Mouse (Mus musculus) A20 (cell line): ENCODE results near the gene Kif1a.
A peak's percentile ranks its signal among the peaks of the same experiment; 100 is the strongest.

Source experiments
- DNase-seq: peaks from one replicate; pipeline ENCODE4 v3.0.0-alpha.2; 2011; ENCODE audit warnings: low read depth, low spot score

Gene Kif1a

DNA sequence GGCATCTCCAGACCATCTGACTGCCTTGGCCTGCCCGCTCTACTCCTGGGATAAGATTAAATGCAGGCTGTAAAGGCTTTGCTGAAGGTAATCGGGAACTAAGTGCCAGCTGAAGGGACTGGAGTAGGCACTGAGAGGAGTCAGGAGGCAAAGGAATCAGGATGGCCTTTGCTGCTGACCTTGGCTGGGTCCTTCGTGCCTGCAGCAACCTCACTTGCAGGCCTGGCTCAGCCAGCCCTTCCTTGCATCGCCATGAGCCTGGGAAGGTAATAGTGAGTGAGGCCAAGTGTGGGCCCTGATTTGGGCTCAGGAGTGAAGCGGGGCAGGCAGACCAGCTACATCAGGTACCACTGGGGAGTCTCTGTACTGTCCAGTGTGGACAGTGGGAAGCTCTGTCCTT is 2.8 kb downstream of the Kif1a start:
- DNase-seq = no peak

DNA sequence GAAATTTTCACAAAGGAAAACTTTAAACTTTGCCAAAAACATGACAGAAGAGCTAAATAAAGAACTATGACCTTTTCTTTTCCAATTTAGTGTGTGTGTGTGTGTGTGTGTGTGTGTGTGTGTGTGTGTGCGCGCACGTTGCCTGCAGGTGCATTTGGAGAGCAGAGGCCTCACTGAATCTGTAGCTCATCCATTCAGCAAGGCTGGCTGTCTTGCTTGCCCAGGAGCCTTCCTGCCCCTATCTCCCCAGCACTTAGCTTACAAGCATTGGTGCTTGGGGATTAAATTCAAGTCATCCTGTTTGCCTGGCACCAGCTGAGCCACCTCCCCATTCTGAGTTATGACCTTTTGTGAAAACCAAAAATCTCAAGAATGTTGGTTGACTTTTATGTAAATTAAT is 9.2 kb downstream of the Kif1a start:
- DNase-seq = no peak

DNA sequence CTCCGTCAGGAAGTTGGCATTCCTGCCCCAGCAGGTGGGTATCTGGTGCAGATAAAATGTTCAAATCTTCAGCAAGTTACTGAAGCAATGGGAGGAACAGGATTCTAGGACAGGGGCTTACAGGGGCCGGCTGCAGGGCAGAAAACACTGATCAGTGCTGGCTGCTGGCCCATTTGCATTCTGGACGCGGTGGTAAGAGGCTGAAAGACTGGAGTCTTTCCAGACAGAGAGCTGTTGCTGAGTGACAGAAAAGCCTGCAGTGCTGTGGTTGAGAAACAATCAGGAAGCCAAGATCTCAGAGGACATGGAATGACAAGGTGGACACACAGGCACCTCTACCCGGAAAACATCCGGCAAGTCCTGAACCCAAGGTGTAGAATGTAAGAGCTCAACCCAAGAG is 16.6 kb downstream of the Kif1a start:
- DNase-seq = no peak

DNA sequence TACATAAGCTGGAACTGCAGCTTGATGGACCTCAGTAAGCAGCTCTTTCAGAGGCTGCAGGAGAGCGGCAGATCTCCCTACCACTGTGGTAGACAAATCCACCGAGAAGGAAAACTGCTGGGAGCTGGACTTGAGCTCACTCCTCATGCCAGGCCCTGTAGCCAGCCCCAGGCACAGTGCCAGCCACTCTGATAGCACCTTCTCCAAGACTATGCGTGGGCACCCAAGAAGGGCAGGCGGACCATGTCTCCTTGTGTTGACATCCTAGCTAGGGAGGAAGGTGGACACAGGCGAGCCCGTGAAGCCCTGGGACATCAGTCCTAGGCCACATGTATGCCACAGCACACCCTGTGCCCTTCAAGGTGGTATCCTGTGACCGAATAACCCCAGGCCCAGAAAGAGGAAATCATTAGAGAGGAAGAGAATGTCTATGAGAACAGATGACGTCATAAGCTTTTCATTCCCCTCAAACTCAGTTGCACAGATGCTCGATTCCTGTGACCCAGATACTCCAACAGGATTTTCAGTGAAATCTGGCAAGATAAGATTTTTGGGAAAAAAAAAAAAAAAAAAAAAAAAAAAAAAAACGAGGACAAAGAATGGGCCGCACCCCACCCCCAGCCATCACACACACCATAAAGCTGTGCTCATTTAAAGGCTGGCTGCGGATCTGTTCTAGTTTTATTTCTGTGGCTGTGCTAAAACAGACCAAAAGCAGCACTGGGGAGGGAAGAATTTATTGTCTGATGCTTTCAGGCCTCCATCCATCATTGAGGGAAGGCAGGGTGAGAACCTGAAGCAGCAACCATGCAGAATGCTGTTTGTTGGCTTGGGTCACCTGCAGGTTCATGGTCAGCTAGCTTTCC is 18.1 kb downstream of the Kif1a start:
- DNase-seq = no peak

DNA sequence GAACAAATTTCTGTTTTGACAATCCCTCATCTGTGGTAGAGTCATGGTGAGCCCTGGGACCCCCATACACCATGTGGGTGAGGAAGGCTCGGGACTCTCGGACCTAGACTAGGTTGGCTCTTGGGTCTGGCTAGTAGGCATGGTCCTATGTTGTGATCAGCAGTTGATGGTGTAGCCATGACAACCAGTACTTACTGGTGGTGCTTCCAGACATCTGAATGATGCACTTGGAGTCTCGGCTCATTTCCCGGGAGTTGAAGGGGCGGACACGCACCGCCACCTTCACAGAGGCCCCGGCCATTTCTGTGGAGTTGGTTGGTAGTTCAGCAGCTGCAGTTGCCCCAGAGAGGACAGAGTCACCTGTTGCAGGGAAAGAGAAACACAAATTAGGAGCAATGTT is 19.6 kb downstream of the Kif1a start:
- DNase-seq = no peak

DNA sequence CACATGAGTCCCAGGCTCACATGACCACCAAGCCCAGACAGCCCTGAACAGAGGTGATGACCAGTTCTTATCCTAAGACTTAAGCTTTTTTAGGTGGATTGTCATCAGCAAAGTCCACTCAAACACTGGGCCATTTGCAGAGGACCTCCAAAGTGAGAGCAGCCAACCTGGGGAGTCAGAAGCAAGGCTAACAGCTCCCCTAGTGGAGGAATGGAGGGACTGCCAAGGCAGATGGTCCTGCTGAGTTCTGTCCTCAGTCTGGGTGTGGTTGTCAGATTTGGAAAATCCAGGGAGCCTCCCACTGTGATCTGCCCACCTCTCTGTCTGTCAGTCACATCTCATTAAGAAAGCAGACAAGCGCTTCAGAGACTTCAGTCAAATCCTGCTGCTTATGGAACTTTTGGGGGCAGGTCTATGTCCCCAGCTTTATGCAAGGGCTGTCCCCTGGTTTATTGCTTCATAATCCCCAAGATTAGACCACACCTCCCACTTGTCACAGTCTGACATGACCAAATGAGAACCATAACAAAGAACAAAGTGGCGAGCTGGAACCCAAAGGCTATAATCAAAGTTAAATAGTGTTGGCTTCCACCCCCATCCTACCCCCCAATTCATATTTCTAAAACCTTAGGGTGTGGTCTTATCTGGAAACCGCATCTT is 20.7 kb downstream of the Kif1a start:
- DNase-seq = peak; percentile 54

DNA sequence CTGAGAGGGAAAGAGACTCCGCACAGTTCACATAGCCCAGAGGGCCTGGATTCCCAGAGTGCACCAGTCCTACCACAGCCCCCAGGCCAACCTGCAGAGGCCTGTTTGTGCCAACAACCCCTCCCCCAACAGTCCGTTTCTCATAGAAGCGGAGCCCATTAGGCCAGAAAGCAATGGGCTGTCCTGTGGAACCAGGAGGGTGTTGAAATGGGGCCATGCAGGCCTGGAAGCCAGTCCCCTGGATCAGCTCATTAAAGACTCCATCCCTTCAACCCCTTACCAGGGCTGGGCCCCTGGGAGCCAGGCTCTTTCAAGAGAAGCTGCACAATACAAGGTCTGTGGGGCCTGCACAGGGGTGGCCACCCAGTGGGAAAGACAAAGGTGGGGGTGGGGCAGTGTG is 22.1 kb downstream of the Kif1a start:
- no peak for DNase-seq

DNA sequence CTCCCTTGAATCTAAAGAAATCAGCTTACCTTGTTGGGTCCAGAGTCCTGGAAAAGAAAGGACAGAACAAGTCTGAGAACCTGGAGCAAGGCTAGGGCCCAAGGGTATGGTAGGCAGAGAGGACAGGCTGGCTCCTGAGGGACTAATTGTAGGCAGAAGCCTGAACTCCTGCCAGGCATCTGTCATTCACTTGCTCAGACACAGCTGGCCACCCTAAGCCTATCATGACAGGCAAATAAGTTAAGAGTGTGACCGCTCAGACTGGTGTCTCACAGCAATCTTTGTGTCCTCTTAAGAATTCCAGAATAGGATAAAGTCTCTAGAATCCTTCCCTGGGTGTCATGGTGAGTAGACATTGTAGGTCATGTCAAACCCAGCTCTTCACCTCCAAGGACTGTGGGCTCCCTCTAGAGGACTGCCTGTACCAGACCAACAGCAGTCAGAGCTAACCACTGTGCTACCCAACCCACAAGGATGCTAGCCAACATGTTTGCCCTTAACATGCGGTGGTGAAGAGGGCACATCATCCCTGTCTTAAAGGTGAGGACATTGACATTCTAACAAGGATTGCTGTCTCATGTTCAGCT is 29.4 kb downstream of the Kif1a start:
- DNase-seq = peak; percentile 65

DNA sequence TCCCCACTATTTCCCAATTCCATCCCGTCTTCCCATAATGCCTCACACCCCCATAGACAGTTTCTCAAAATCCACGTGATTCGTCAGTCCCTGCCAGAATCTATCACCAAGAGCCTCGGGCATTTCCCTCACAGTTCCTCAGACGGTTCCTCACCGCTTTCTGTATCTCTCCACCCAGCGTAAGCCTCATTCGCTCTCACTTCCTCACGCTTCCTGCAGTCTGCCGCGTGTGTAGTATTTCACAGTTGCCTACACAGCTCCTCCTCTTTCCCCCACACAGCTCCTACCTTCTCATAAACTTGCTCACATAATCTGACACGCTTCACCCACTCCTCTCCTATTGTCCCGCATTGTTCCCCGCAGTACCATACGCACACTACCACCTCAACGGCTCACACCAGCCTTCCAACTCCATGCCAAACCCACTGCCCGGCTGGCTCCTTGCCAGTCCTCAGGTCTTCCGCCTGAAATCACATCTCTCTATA is 30.2 kb downstream of the Kif1a start:
- peak; percentile 77 for DNase-seq

DNA sequence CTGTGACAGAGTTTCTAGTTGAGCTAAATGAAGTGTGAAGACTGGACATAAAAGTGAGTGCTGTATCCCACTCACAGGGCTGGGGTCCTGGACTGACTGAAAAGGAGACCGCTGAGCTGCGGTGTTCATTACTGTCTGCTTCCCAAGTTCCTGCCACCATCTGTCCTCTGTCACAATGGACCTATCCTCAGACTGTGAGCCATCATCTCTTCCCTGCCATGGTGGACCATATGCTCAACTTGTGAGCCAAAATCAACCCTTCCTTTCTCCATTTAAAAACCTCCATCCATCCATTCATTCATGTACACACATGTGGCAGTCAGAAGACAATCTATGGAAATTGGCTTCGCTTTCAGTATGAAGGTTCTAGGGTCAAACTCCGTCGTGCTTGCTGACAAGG is 30.9 kb downstream of the Kif1a start:
- DNase-seq = no peak

DNA sequence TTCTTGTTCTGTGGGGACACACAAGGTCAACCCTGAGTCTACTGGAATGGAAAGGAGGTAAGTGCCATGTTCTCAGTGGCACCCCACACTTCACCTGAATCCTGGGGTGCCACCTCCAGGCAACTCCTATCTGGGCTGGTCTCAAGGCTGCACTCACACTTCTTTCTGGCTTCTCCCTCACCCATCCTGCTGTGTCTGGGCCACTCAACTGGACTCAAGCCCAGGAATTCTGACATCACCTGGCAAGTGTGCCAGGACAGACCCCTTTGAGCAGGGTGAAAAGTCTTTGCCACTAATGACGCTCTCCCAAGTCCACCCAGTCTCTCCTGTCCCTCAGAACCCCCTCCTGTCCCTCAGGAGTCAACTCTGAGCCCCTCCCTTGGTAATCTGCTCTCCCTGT is 33.2 kb downstream of the Kif1a start:
- DNase-seq = no peak

DNA sequence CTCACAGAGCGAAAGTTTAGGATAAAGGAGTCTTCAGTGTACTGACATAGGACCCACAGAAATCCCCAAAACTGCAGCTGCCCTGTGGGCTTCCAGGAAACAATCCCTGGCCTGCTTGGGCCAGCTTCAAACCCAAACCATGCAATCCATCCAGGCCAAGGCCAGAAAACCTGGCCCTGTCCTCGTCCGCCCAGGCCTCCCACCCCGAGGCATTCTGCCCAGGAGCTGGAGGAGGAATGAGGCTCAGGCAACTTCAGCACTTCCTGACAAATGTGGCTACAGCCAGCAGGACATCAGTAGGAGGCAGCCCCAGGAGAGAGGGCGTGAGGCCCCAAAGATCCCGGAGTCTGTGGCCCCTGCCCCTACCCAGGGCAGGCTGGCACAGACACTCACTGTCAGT is 36.1 kb downstream of the Kif1a start:
- no peak for DNase-seq

DNA sequence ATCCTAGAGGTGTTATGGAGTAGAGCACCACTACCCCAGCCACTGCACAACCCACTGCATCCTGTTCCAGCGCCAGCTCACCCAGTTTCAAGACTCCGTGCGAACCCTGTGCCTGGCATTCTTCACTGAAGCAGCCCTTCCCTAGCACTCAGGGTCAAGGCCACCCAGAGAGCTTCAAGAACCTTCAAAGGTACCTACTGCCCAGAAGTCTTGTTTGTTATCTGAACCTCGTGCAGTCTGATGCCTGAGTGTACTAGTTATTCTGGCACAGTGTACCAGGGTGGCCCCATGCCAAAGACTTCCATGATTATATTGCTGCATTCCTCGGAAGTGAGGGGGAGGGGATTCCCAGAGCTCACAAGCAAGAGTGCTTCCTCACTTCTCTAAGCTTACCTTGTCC is 38.1 kb downstream of the Kif1a start:
- no peak for DNase-seq

DNA sequence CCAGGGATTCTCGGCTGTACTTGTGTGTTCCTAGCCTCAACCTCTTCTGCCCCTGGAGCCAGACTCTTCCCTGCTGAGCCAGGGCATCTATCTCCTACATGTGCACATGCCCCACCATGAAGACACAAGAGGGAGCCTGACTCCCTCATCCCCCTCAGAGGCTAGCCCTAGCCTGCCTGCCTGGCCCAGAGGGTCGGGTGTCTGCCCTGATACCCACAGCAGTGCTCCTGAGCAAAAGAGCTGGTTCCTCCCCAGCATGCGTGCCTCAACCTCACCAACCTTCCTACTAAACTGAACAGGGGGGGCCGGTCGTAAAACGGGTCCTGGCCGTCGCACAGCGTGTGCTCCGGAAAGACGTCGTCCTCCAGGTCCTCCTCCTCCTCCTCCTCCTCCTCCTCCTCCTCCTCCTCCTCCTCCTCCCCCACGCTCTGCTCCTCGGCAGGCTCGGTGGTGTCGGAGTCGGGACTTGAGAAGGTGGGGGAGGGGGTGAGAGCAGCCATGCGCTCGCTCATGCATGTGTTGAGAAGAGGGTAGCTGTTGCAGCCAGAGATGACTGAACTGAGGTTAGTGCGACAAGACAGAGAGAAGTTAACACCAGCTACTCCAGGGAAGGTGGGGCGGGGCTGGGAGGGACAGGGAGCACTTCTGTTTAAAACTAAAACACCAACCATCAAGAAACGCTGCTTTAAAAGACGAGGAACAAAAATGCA is 50.5 kb downstream of the Kif1a start:
- no peak for DNase-seq

DNA sequence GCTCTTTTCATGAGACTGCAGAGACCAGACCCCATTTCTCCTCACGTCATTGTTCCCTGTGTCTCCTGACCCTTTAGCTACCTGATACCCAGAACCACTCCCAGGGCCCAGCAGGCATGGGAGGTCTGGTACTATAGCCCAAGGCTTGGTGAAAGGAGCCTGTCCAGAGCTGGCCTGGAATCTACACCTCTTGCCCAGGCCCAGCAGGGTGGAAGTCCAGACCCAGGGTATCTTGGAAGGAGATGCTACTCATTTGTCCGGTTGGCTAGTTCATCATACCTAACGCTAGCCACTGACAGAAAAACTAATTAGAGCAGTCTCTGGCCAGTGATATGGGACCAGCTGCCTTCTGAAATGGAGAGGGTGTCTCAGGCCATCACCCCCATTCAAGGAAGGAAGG is 51.7 kb downstream of the Kif1a start:
- DNase-seq = no peak

DNA sequence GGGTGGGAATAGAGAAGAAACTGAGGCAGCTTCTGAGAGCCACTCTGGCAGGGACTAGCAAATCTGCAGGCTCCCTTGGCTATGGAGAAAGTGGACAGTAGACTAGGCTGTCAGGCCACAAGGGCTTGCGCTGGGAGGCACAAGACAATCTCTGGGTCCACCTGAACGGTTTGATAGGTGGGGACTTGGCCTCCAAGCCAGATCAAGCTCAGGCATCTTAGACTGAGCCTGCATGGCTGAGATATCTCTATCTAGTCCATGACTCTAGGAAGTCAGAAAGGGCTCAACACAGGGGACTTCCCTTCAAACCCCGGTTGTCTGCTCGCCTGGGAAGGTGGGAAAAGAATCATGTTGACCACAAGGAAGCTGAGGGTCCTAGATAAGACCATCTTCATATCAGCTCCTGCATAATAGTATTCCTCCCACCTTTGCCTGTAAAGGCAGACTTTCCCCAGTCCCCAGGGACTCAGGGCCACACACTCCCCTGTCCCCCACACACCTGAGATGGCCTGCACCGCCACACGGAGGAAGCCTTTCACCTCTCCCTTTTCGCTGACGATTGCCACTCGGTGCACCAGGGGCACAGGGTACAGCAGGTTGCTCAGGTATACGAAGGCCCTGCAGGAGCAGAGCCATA is 55.5 kb downstream of the Kif1a start:
- no peak for DNase-seq

DNA sequence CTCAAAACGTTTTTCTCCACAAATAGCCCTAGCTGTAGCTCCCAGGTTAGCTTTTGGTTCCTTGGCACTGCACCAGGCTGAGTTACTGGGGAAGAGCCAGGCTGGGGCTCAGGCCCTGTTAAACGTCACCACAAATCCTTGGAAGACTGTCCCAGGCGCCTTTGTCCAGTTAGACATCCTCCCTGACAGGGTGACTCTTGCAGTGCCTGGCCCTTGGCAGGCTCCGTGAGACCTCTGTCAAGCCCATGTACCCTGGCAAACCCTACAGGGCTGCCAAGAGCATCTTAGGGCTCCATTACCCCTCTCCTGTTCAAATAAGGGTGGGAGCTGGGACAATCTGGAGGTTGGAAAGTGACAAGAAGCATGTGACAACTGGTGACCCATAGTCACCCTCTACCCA is 65.8 kb downstream of the Kif1a start:
- no peak for DNase-seq

DNA sequence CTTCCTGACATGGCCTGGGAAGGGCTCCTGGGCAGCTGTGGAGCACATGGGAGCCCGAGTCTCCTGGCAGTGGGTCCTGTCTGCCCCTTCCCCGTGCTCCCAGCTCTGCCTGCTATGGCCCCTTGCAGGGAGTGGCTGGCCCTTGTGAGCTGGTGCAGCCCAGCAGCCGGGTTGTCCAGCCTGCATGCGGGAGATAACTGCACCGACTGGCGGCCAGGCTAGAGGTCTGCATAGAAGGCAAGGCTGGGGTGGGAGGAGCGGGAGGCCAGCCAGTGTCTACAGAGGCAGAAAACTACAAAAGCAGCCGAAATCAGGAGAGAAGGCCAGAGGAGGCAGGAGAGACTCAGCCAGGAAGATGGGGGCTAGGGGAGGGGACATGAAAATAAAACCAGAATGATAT is 67.8 kb downstream of the Kif1a start:
- DNase-seq = no peak

DNA sequence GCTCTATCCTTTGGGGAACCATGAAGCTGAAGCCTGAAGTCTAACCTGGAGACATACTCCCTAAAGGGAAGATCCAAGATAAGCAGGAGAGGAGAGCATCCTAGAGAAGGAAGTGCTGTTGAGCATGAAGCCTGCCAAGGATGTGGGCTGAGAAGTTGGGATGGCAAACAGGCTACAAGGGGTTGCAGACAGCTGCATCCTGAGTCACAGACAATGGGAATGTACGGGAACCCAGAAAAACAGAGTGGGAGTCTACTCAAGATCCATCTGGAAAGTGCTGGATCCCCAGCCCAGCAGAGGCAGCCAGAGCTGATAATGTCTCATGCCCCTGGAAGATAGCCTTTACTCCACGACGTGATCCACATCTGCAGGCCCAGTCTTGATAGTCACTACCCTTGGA is 70.6 kb downstream of the Kif1a start:
- no peak for DNase-seq

DNA sequence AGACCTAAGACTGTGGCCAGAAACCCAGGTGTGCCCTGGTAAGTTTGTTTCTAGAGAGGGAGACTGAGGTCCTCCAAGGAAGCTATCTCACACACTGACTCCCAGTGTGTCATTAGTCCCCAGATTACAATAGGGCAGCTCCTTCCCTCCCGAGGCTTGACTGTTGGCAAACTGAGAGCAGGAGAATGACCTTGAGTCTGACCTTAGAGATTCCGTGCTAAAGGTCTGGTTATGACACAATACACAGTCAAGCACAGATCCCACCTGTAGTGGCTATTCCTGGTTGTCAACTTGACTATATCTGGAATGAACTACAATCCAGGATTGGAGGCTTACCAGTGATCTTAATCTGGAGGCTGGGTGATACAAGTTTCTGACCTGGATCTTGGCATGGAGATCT is 71.7 kb downstream of the Kif1a start:
- DNase-seq = no peak

DNA sequence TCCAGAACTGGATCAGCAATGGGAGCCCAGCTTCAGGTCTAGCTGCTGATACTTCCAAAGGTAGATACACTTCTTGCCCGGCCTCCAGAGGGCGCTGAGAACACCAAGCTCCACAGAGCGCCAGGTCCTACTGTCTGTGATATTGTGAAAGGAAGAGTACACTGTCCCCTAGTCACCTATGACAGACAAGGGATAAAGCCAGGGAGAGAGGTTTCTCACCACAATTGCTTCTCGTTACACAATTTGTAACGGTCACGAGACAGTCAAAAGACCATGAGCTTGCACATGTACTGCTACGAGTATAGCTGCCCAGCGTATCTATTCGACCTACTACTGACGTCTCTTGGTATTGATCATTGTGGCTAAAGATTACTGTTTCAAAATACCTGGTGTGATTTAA is 72.4 kb downstream of the Kif1a start:
- DNase-seq = peak; percentile 7

DNA sequence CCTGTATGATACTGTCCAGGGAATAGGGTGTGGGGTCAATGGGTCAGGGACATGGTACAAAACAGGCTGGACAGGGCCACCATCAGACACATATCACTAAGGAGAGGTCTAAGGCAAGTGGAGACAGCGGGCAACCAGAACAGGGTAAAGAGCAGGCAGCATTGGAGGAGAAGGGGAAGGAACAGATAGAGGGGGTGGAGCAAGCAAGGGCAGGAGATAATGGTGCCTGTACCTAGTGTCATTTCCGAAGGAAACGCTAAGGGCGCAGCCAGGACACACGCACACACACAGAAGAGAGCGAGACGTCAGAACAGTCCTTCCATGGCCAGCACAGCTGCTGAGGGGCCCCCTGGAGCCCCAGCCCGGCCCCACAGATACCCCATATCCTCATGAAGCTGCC is 75.2 kb downstream of the Kif1a start:
- DNase-seq = no peak
